Mouse (Mus musculus): ENCODE results near the gene Tenm4.
"Not testable (repeated sequence)": the region's sequence is repeated elsewhere in the genome, so short reads cannot be mapped to it uniquely, and the experiment has no call there.

The Tenm4 gene

GRCm38 (mm10) chr7:96903088-96903985 lies 732.3 kb downstream of the Tenm4 start:
- no peak for DNase-seq (ENCODE audit: low spot score)

- no peak for DNase-seq (ENCODE audit: low spot score)
Measured at GRCm38 (mm10) chr7:96904442-96904841, 733.4 kb downstream of the Tenm4 start.

- no peak for DNase-seq (ENCODE audit: low spot score)
Measured at GRCm38 (mm10) chr7:96904936-96905335, 733.9 kb downstream of the Tenm4 start.

GRCm38 (mm10) chr7:96905422-96905821 lies 734.4 kb downstream of the Tenm4 start:
- DNase-seq (ENCODE audit: low spot score): no peak

GRCm38 (mm10) chr7:96906216-96906615 lies 735.2 kb downstream of the Tenm4 start:
- no peak for DNase-seq (ENCODE audit: low spot score)

GRCm38 (mm10) chr7:96907971-96908680 lies 737.1 kb downstream of the Tenm4 start:
- DNase-seq (ENCODE audit: low spot score): no peak

GRCm38 (mm10) chr7:96909856-96910255 lies 738.8 kb downstream of the Tenm4 start:
- DNase-seq (ENCODE audit: low spot score): no peak

- no peak for DNase-seq (ENCODE audit: low spot score)
Measured at GRCm38 (mm10) chr7:96910310-96910960, 739.4 kb downstream of the Tenm4 start.

GRCm38 (mm10) chr7:96914031-96914430 lies 743.0 kb downstream of the Tenm4 start:
- DNase-seq (ENCODE audit: low spot score): peak; percentile 84

GRCm38 (mm10) chr7:96915452-96916105 lies 744.5 kb downstream of the Tenm4 start:
- DNase-seq (ENCODE audit: low spot score): peak; percentile 62

GRCm38 (mm10) chr7:96920447-96921095 lies 749.5 kb downstream of the Tenm4 start:
- DNase-seq (ENCODE audit: low spot score): no peak

GRCm38 (mm10) chr7:96922927-96923326 lies 751.9 kb downstream of the Tenm4 start:
- no peak for DNase-seq (ENCODE audit: low spot score)

GRCm38 (mm10) chr7:96943715-96944377 lies 772.8 kb downstream of the Tenm4 start:
- DNase-seq (ENCODE audit: low spot score): no peak

GRCm38 (mm10) chr7:96946501-96946900 lies 775.5 kb downstream of the Tenm4 start:
- DNase-seq (ENCODE audit: low spot score): not testable (repeated sequence)

- DNase-seq (ENCODE audit: low spot score): peak; percentile 90
Measured at GRCm38 (mm10) chr7:96951281-96952051, 780.4 kb downstream of the Tenm4 start, which contains the start of gene Nars2. Gene Nars2, plus strand, starts transcription at chr7:96951505.

GRCm38 (mm10) chr7:96952094-96952493 lies 781.0 kb downstream of the Tenm4 start:
- DNase-seq (ENCODE audit: low spot score): no peak

GRCm38 (mm10) chr7:96959168-96959567 lies 788.1 kb downstream of the Tenm4 start:
- no peak for DNase-seq (ENCODE audit: low spot score)
